Mouse (Mus musculus) liver, embryonic 14.5 days (tissue): ENCODE measurements around the gene Nudt7.

Experiments used
- CTCF ChIP-seq: IDR thresholded peaks from 2 replicates; pipeline ENCODE4 v1.5.1; 2016; ENCODE audit warnings: antibody characterized with exemption, low read depth, control low read depth
- EP300 ChIP-seq: IDR thresholded peaks from 2 replicates; pipeline ENCODE4 v1.6.1; 2016; ENCODE audit warnings: antibody characterized with exemption, low read depth

- TF ChIP-seq CTCF (no peak), EP300 (no peak)
Measured at GRCm38 (mm10) chr8:114165741-114166140, 32.4 kb downstream of the Nudt7 start.
